Mouse (Mus musculus): Measurements from ENCODE around the gene Srrt.

DNA sequence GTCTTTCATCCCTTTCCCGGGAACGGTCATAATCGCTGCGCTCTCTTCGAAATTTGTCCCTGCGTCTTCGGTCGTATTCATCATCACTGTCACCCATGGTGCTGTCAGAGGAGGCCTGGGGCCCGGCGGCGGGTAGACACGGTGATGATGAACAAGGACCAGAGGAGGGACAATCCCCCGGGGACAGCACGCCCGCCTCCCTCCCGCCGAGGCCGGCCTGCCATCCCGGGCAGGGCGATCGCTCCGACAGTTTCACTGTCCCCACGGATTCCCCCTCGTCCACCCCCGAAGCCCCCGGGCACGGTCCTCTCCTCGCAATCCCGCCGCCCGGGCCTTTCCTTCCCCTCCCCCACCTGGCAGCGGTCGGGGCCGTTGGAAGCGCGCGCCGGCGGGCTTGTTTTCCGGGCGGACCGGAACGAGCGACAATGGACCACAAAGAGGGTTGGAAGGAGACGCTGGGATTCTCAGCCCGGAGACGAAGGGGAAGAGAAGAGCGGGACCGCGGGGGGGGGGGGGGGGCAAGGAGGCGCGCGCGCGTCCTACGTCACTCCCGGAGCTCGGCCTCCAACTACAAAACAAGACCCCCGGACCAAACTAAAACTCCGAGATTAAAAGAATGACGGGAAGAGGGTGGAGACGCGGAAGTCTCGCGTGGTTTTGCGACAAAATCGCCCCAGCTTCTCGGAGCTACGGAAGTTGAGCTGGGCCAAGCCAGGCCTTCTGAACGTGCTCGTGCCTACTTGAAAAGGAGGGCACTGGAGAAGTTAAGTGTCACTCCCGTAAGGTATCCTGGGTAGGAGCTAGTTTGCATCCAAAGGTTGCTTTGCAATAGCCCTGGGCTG is at the start of gene Srrt:
- TF ChIP-seq ZNF384 (IDR thresholded peaks at IDR 0.05; ENCODE audit: low read depth, low read length), result no peak
- peak; percentile 94 for TF ChIP-seq CHD2 (IDR thresholded peaks at IDR 0.05; ENCODE audit: low read depth, low read length)

Measured in ES-E14 (cell line).